Comparison of ENCODE assay signal across 25 mouse cellular contexts in the genomic region with DNA sequence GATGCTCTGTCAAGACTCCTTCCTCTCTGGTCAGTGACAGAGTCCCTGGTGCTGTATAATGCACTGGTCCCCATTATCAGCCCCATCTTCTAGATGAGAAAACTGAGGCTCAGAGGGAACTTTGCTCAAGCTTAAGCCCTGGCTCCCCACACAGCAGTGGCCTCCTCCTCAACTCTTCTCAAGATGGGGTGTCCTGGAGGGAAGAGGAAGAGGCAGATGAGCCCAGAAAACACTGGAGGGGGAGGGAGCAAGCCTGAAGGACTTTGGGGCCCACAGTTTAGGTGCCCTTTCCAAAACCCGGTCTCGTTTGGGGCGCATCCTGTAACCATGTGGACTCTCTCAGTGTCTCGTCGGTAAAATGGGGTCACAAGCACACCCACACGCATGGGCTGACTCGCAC. TPM values are rescaled to one million over a fixed set of nuclear protein-coding genes. Genes with fewer than 3 reads are reported as not detected.
A peak's percentile ranks its signal among the peaks of the same experiment; 100 is the strongest.
DNase-seq lines count a peak whose midpoint lies in the region; ATAC-seq and TF ChIP-seq lines count a peak whose summit lies in the region.
"Had no signal": no experiment of that assay in that cellular context is flagged by ENCODE, and none has a peak within 500 bp of the region (broad histone marks: within the 10 kb centered on the region; RNA-seq: fewer than 3 reads in every experiment).

No protein-coding gene starts in this region.

- WGBS in hindbrain, postnatal 0 days: 92% methylated on average over 7 of the region's 7 CpGs
- WGBS in hindbrain, embryonic 10.5 days: 90% methylated on average over 7 of the region's 7 CpGs
- WGBS in midbrain, embryonic 10.5 days: 92% methylated on average over 7 of the region's 7 CpGs
- WGBS in midbrain, embryonic 14.5 days: 90% methylated on average over 7 of the region's 7 CpGs

- no peak overlapping the region for H3K4me2 ChIP-seq in hindbrain, postnatal 0 days (ENCODE audit: low read depth, low read length)
- H3K4me2 ChIP-seq in midbrain, embryonic 14.5 days (ENCODE audit: low read length): no peak overlapping the region
- H3K4me2 ChIP-seq: embryonic facial prominence, embryonic 12.5 days; forebrain, embryonic 15.5 days; hindbrain, embryonic 12.5 days; lung, embryonic 14.5 days; midbrain, embryonic 15.5 days; neural tube, embryonic 12.5 days had no signal

- TF ChIP-seq CTCF in gastrocnemius, adult 2 months (IDR thresholded peaks at IDR 0.05): no peak
- TF ChIP-seq CTCF in hindbrain, postnatal 0 days (IDR thresholded peaks at IDR 0.05; ENCODE audit: low read depth): no peak

- ATAC-seq in hindbrain, postnatal 0 days: no peak
- no peak for ATAC-seq in midbrain, embryonic 14.5 days (ENCODE audit: low FRiP score, low TSS enrichment)
- ATAC-seq: forebrain, embryonic 15.5 days; intestine, embryonic 16.5 days; midbrain, embryonic 15.5 days had no signal

- H3K36me3 ChIP-seq in hindbrain, postnatal 0 days (ENCODE audit: insufficient read depth, low read length): no peaks in the 10 kb centered on the region
- H3K36me3 ChIP-seq in hindbrain, embryonic 10.5 days: no peaks in the 10 kb centered on the region
- H3K36me3 ChIP-seq in midbrain, embryonic 10.5 days: no peaks in the 10 kb centered on the region
- H3K36me3 ChIP-seq in midbrain, embryonic 14.5 days (ENCODE audit: control insufficient read depth, insufficient read depth, low read length): no peaks in the 10 kb centered on the region
- no peaks in the 10 kb centered on the region for H3K36me3 ChIP-seq in megakaryocyte, embryonic 14.5 days (replicated peaks; ENCODE audit: low read length)
- H3K36me3 ChIP-seq: embryonic facial prominence, embryonic 12.5 days; forebrain, embryonic 15.5 days; hindbrain, embryonic 12.5 days; midbrain, embryonic 15.5 days; neural tube, embryonic 12.5 days had no signal

- 0 out of 2 replicates have a peak overlapping the region, but pooled peaks have one; percentile 2 for H3K9ac ChIP-seq in hindbrain, postnatal 0 days (replicated peaks; ENCODE audit: low read length)
- H3K9ac ChIP-seq in midbrain, embryonic 14.5 days (replicated peaks; ENCODE audit: low read length): no peak overlapping the region
- H3K9ac ChIP-seq: embryonic facial prominence, embryonic 12.5 days; forebrain, embryonic 15.5 days; hindbrain, embryonic 12.5 days; lung, embryonic 14.5 days; midbrain, embryonic 15.5 days; neural tube, embryonic 12.5 days had no signal

- H3K4me3 ChIP-seq in gastrocnemius, adult 2 months: peak overlapping the region; percentile 60
- no peak overlapping the region for H3K4me3 ChIP-seq in hindbrain, postnatal 0 days (ENCODE audit: low read length)
- no peak overlapping the region for H3K4me3 ChIP-seq in hindbrain, embryonic 10.5 days
- no peak overlapping the region for H3K4me3 ChIP-seq in midbrain, embryonic 10.5 days
- H3K4me3 ChIP-seq in midbrain, embryonic 14.5 days (replicated peaks; ENCODE audit: low read depth, low read length): no peak overlapping the region
- H3K4me3 ChIP-seq in megakaryocyte, embryonic 14.5 days (replicated peaks): peak overlapping the region; percentile 31
- H3K4me3 ChIP-seq: embryonic facial prominence, embryonic 12.5 days; forebrain, embryonic 15.5 days; hindbrain, embryonic 12.5 days; midbrain, embryonic 15.5 days; myocyte; neural tube, embryonic 12.5 days had no signal

- intact Hi-C loops in gastrocnemius, adult 2 months (cut with DNase I): no loop called here
- intact Hi-C loops in gastrocnemius, postnatal 14 days (cut with DNase I; ENCODE audit: low total_unique reads): no loop called here

- H3K27me3 ChIP-seq in hindbrain, postnatal 0 days (ENCODE audit: insufficient read depth, low read length): no peaks in the 10 kb centered on the region; the same call in 1 of the 2 replicates
- peaks cover 60% of the 10 kb centered on the region for H3K27me3 ChIP-seq in hindbrain, embryonic 10.5 days (ENCODE audit: insufficient read depth, poor library complexity, severe bottlenecking)
- peaks cover 58% of the 10 kb centered on the region for H3K27me3 ChIP-seq in midbrain, embryonic 10.5 days (ENCODE audit: low read depth, poor library complexity, severe bottlenecking)
- H3K27me3 ChIP-seq in midbrain, embryonic 14.5 days (ENCODE audit: control insufficient read depth, insufficient read depth, low read length): peaks cover 23% of the 10 kb centered on the region
- peaks cover 43% of the 10 kb centered on the region for H3K27me3 ChIP-seq in megakaryocyte, embryonic 14.5 days (replicated peaks)

- no peaks in the 10 kb centered on the region for H3K9me3 ChIP-seq in hindbrain, postnatal 0 days (ENCODE audit: low read length)
- no peaks in the 10 kb centered on the region for H3K9me3 ChIP-seq in hindbrain, embryonic 10.5 days
- H3K9me3 ChIP-seq in midbrain, embryonic 10.5 days (replicated peaks): no peaks in the 10 kb centered on the region
- no peaks in the 10 kb centered on the region for H3K9me3 ChIP-seq in midbrain, embryonic 14.5 days (ENCODE audit: control insufficient read depth, low read length)
- H3K9me3 ChIP-seq in megakaryocyte, embryonic 14.5 days: no peaks in the 10 kb centered on the region
- H3K9me3 ChIP-seq: embryonic facial prominence, embryonic 12.5 days; forebrain, embryonic 15.5 days; hindbrain, embryonic 12.5 days; midbrain, embryonic 15.5 days; neural tube, embryonic 12.5 days had no signal

- H3K4me1 ChIP-seq in hindbrain, postnatal 0 days (ENCODE audit: insufficient read depth, low read length): no peaks in the 10 kb centered on the region
- peaks cover 57% of the 10 kb centered on the region for H3K4me1 ChIP-seq in hindbrain, embryonic 10.5 days (replicated peaks)
- H3K4me1 ChIP-seq in midbrain, embryonic 10.5 days: peaks cover 48% of the 10 kb centered on the region
- peaks cover 12% of the 10 kb centered on the region for H3K4me1 ChIP-seq in midbrain, embryonic 14.5 days (ENCODE audit: control insufficient read depth, insufficient read depth, low read length)
- H3K4me1 ChIP-seq in megakaryocyte, embryonic 14.5 days: peaks cover 54% of the 10 kb centered on the region

- H3K27ac ChIP-seq in gastrocnemius, adult 2 months: peak overlapping the region; percentile 68
- no peak overlapping the region for H3K27ac ChIP-seq in hindbrain, postnatal 0 days
- H3K27ac ChIP-seq in hindbrain, embryonic 10.5 days: no peak overlapping the region
- H3K27ac ChIP-seq in midbrain, embryonic 10.5 days (replicated peaks): 0 out of 2 replicates have a peak overlapping the region, but pooled peaks have one; percentile 50
- H3K27ac ChIP-seq in midbrain, embryonic 14.5 days (replicated peaks; ENCODE audit: low read depth, low read length): no peak overlapping the region
- H3K27ac ChIP-seq: embryonic facial prominence, embryonic 12.5 days; forebrain, embryonic 15.5 days; hindbrain, embryonic 12.5 days; midbrain, embryonic 15.5 days; neural tube, embryonic 12.5 days had no signal

- no peak for DNase-seq in gastrocnemius, adult 2 months
- no peak for DNase-seq in gastrocnemius, postnatal 14 days
- DNase-seq in hindbrain, postnatal 0 days (ENCODE audit: low spot score): no peak
- no peak for DNase-seq in hindbrain, embryonic 10.5 days (ENCODE audit: low spot score)
- DNase-seq in midbrain, embryonic 10.5 days (ENCODE audit: low spot score): no peak
- no peak for DNase-seq in midbrain, embryonic 14.5 days
- no peak for DNase-seq in lung, postnatal 10 days
- DNase-seq: adrenal gland, postnatal 36 days; cerebellum, adult 8-10 months; cerebellum, postnatal 36 days; embryo, embryonic 11 days; kidney, adult 9 months; kidney, postnatal 10 days; lung, embryonic 14.5 days; right cerebral cortex, adult 18-20 months; spleen, adult 18-20 months; thymus, postnatal 25 days had no signal

RNA-seq across cellular contexts. Expression of gene Pi16, which starts 2.0 kb away (rescaled TPM):
- 10 to 100 TPM; 21.9 to 52.6 TPM for total RNA-seq in gastrocnemius, adult 2 months (2021)
- 10 to 100 TPM; 25.4 to 37.9 TPM for total RNA-seq in gastrocnemius, postnatal 14 days (2021)
- total RNA-seq in hindbrain, postnatal 0 days (2014; rRNA removed): 2.3 and 2.8 TPM in 2 replicates
- polyA plus RNA-seq in hindbrain, postnatal 0 days (2015; fragmentation: Nextera tagmentation; extraction: Ambion mirVana): 1.7 and 2.3 TPM in 2 replicates
- polyA plus RNA-seq in hindbrain, embryonic 10.5 days (2016; fragmentation: Nextera tagmentation; extraction: Ambion mirVana): 0.71 and 1.1 TPM in 2 replicates
- 0.75 and 0.82 TPM in 2 replicates for polyA plus RNA-seq in midbrain, embryonic 10.5 days (2016; fragmentation: Nextera tagmentation; extraction: Ambion mirVana)
- 1.3 and 2.8 TPM in 2 replicates for polyA plus RNA-seq in midbrain, embryonic 14.5 days (2014; fragmentation: Nextera tagmentation; extraction: Ambion mirVana)
- polyA plus RNA-seq in megakaryocyte, embryonic 14.5 days (2012; ENCODE audit: insufficient read depth, low replicate concordance): 1.6 and 4.7 TPM in 2 replicates

RNA-seq across cellular contexts. Expression of gene Mtch1, which starts 28.3 kb away (rescaled TPM):
- 100 to 1,000 TPM in 1 of 2 experiments, 10 to 100 TPM in 1; 78.5 to 109 TPM for total RNA-seq in gastrocnemius, adult 2 months (2021)
- total RNA-seq in gastrocnemius, postnatal 14 days (2021): 100 to 1,000 TPM; 141 to 160 TPM
- 622 and 633 TPM in 2 replicates for total RNA-seq in hindbrain, postnatal 0 days (2014; rRNA removed)
- polyA plus RNA-seq in hindbrain, postnatal 0 days (2015; fragmentation: Nextera tagmentation; extraction: Ambion mirVana): 464 and 500 TPM in 2 replicates
- polyA plus RNA-seq in hindbrain, embryonic 10.5 days (2016; fragmentation: Nextera tagmentation; extraction: Ambion mirVana): 338 and 391 TPM in 2 replicates
- polyA plus RNA-seq in midbrain, embryonic 10.5 days (2016; fragmentation: Nextera tagmentation; extraction: Ambion mirVana): 277 and 318 TPM in 2 replicates
- polyA plus RNA-seq in midbrain, embryonic 14.5 days (2014; fragmentation: Nextera tagmentation; extraction: Ambion mirVana): 533 and 550 TPM in 2 replicates
- polyA plus RNA-seq in megakaryocyte, embryonic 14.5 days (2012; ENCODE audit: insufficient read depth, low replicate concordance): 140 and 280 TPM in 2 replicates

RNA-seq across cellular contexts. Expression of gene Fgd2, which starts 41.2 kb away (rescaled TPM):
- total RNA-seq in gastrocnemius, adult 2 months (2021): 1 to 10 TPM in 1 of 2 experiments, under 1 TPM in 1; 0.74 to 1.1 TPM
- total RNA-seq in gastrocnemius, postnatal 14 days (2021): 1 to 10 TPM; 1.6 to 1.8 TPM
- 14.7 and 19.1 TPM in 2 replicates for total RNA-seq in hindbrain, postnatal 0 days (2014; rRNA removed)
- 10.3 and 10.9 TPM in 2 replicates for polyA plus RNA-seq in hindbrain, postnatal 0 days (2015; fragmentation: Nextera tagmentation; extraction: Ambion mirVana)
- polyA plus RNA-seq in hindbrain, embryonic 10.5 days (2016; fragmentation: Nextera tagmentation; extraction: Ambion mirVana): 5.9 and 7.5 TPM in 2 replicates
- polyA plus RNA-seq in midbrain, embryonic 10.5 days (2016; fragmentation: Nextera tagmentation; extraction: Ambion mirVana): 3.8 and 4.1 TPM in 2 replicates
- polyA plus RNA-seq in midbrain, embryonic 14.5 days (2014; fragmentation: Nextera tagmentation; extraction: Ambion mirVana): 4.4 and 4.9 TPM in 2 replicates
- polyA plus RNA-seq in megakaryocyte, embryonic 14.5 days (2012; ENCODE audit: insufficient read depth, low replicate concordance): 4.3 and 23.7 TPM in 2 replicates

RNA-seq across cellular contexts. Expression of gene BC004004, which starts 50.9 kb away (rescaled TPM):
- 100 to 1,000 TPM; 110 to 121 TPM for total RNA-seq in gastrocnemius, adult 2 months (2021)
- total RNA-seq in gastrocnemius, postnatal 14 days (2021): 100 to 1,000 TPM; 115 TPM
- 181 and 262 TPM in 2 replicates for total RNA-seq in hindbrain, postnatal 0 days (2014; rRNA removed)
- 139 and 145 TPM in 2 replicates for polyA plus RNA-seq in hindbrain, postnatal 0 days (2015; fragmentation: Nextera tagmentation; extraction: Ambion mirVana)
- 58.7 and 68.6 TPM in 2 replicates for polyA plus RNA-seq in hindbrain, embryonic 10.5 days (2016; fragmentation: Nextera tagmentation; extraction: Ambion mirVana)
- 62.8 and 67.9 TPM in 2 replicates for polyA plus RNA-seq in midbrain, embryonic 10.5 days (2016; fragmentation: Nextera tagmentation; extraction: Ambion mirVana)
- 117 and 122 TPM in 2 replicates for polyA plus RNA-seq in midbrain, embryonic 14.5 days (2014; fragmentation: Nextera tagmentation; extraction: Ambion mirVana)
- 20.3 and 30.8 TPM in 2 replicates for polyA plus RNA-seq in megakaryocyte, embryonic 14.5 days (2012; ENCODE audit: insufficient read depth, low replicate concordance)

RNA-seq across cellular contexts. Expression of gene Ppil1, which starts 55.5 kb away (rescaled TPM):
- 1 to 10 TPM; 5.1 to 7.3 TPM for total RNA-seq in gastrocnemius, adult 2 months (2021)
- total RNA-seq in gastrocnemius, postnatal 14 days (2021): 1 to 10 TPM; 8.4 to 9.7 TPM
- 72.6 and 81.4 TPM in 2 replicates for total RNA-seq in hindbrain, postnatal 0 days (2014; rRNA removed)
- 84.3 and 87.7 TPM in 2 replicates for polyA plus RNA-seq in hindbrain, postnatal 0 days (2015; fragmentation: Nextera tagmentation; extraction: Ambion mirVana)
- 173 and 211 TPM in 2 replicates for polyA plus RNA-seq in hindbrain, embryonic 10.5 days (2016; fragmentation: Nextera tagmentation; extraction: Ambion mirVana)
- polyA plus RNA-seq in midbrain, embryonic 10.5 days (2016; fragmentation: Nextera tagmentation; extraction: Ambion mirVana): 205 and 232 TPM in 2 replicates
- 112 and 114 TPM in 2 replicates for polyA plus RNA-seq in midbrain, embryonic 14.5 days (2014; fragmentation: Nextera tagmentation; extraction: Ambion mirVana)
- 21.6 and 33.2 TPM in 2 replicates for polyA plus RNA-seq in megakaryocyte, embryonic 14.5 days (2012; ENCODE audit: insufficient read depth, low replicate concordance)

Comparison
In these comparisons a context has a peak if more than half of its experiments do, and no peak if none do; other contexts are left out.
1. H3K27ac ChIP-seq: peak in gastrocnemius, adult 2 months (single experiment) and midbrain, embryonic 10.5 days (single experiment); none in hindbrain, postnatal 0 days (single experiment), hindbrain, embryonic 10.5 days (single experiment) and midbrain, embryonic 14.5 days (single experiment).
2. H3K4me3 ChIP-seq: peak in gastrocnemius, adult 2 months (single experiment) and megakaryocyte, embryonic 14.5 days (single experiment); none in hindbrain, postnatal 0 days (single experiment), hindbrain, embryonic 10.5 days (single experiment), midbrain, embryonic 10.5 days (single experiment) and midbrain, embryonic 14.5 days (single experiment).